Mouse (Mus musculus): ENCODE data around the gene Klhl24.

GRCm38 (mm10) chr16:20130397-20130796, 33.1 kb downstream of the Klhl24 start:
- TF ChIP-seq CTCF (IDR thresholded peaks at IDR 0.05; ENCODE audit: extremely low read depth, insufficient read depth, low read length) (no peak), POLR2A (IDR thresholded peaks at IDR 0.05; ENCODE audit: extremely low read depth, insufficient read depth, low read length) (no peak)
